Mouse (Mus musculus): ENCODE measurements around the gene Ets2. TPM values are rescaled to one million over a fixed set of nuclear protein-coding genes. Genes with fewer than 3 reads are reported as not detected.
A peak's percentile ranks its signal among the peaks of the same experiment; 100 is the strongest.

Ets2 gene
- polyA plus RNA-seq (2016; fragmentation: Nextera tagmentation; extraction: Ambion mirVana): 52.0 and 59.0 TPM in 2 replicates

DNA sequence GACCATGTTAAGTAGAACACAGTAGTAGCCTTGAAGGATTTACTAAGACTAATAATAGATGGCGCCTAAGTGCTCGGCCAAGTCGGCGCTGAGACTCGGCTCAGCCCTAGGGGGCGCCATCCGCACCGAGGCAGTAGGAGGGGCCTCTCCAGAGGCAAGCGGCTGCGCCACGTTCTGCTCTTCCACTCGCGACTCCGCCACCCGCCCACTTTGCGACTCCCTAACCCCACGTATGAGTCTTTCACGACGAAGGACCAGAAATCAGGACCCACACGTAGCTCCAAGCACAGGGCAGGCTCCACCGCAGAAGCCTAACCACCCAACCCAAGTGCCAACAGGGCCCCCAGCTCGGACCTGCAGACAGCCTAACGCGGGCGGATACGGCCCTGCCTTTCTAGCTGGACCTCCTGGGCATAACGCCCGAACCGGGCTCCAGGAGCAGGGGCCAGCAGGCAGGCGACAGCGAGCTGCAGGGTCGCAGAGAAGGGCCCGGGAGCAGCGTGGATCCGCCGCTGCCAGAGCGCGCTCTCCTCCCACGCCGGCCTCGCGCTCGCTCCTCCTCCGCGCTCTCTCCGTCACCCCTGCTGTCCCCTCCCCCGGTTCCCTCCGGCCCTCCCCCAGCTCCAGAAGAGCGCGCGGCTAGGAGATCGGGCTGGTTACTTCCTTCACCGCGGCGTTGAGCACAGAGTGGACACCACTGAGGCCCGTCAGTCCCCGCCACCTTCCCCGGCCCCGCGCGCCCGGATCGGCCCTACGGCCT is at the start of gene Ets2:
TSS of gene Ets2 (plus strand) at position 274 of the 760 bp plus-strand sequence.
- peak within 1 kb of the TSS; percentile 92 for H3K4me3 ChIP-seq
- no peaks in the 10 kb centered on the region for H3K9me3 ChIP-seq (replicated peaks)
- peaks cover 8% of the 10 kb centered on the region for H3K36me3 ChIP-seq
- H3K4me2 ChIP-seq: peak within 1 kb of the TSS; percentile 77
- under 1% methylated on average over 63 of the region's 64 CpGs for WGBS
- H3K4me1 ChIP-seq (replicated peaks): peaks cover 26% of the 10 kb centered on the region
- peak; percentile 94 for ATAC-seq (ENCODE audit: insufficient number of reproducible peaks, low FRiP score)
- H3K27ac ChIP-seq (ENCODE audit: poor library complexity, severe bottlenecking): peak within 1 kb of the TSS; percentile 93
- H3K9ac ChIP-seq: peak within 1 kb of the TSS; percentile 99
- H3K27me3 ChIP-seq (replicated peaks): no peaks in the 10 kb centered on the region

- Histone ChIP-seq H3K27me3 (replicated peaks) (peaks cover under 1% of the 10 kb centered on the region; the same call in 1 of the 2 replicates), H3K27ac (ENCODE audit: poor library complexity, severe bottlenecking) (no peak overlapping the region), H3K36me3 (no peaks in the 10 kb centered on the region), H3K9me3 (replicated peaks) (peaks cover 24% of the 10 kb centered on the region), H3K4me1 (replicated peaks) (no peaks in the 10 kb centered on the region), H3K9ac (no peak overlapping the region), H3K4me3 (no peak overlapping the region), H3K4me2 (no peak overlapping the region)
- WGBS: 90% methylated on average over 15 of the region's 15 CpGs
- no peak for ATAC-seq (ENCODE audit: insufficient number of reproducible peaks, low FRiP score)
These were observed 47.7 kb upstream of the Ets2 start for GRCm38 (mm10) chr16:95654204-95654611.

- 0 out of 2 replicates have a peak, but pooled peaks have one; percentile 22 for ATAC-seq (ENCODE audit: insufficient number of reproducible peaks, low FRiP score)
- WGBS: 94% methylated on average over 4 of the region's 4 CpGs
- H3K36me3 ChIP-seq: no peaks in the 10 kb centered on the region
These were observed 45.3 kb upstream of the Ets2 start for GRCm38 (mm10) chr16:95656535-95656934.

GRCm38 (mm10) chr16:95657187-95657586 is 44.7 kb upstream of the Ets2 start:
- Histone ChIP-seq H3K36me3 (no peaks in the 10 kb centered on the region), H3K4me1 (replicated peaks) (no peaks in the 10 kb centered on the region), H3K4me3 (no peak overlapping the region), H3K4me2 (no peak overlapping the region), H3K9me3 (replicated peaks) (peaks cover 18% of the 10 kb centered on the region; the same call in 1 of the 2 replicates), H3K9ac (no peak overlapping the region), H3K27ac (ENCODE audit: poor library complexity, severe bottlenecking) (no peak overlapping the region), H3K27me3 (replicated peaks) (peaks cover 3% of the 10 kb centered on the region; the same call in 1 of the 2 replicates)
- 91% methylated on average over 5 of the region's 5 CpGs for WGBS
- no peak for ATAC-seq (ENCODE audit: insufficient number of reproducible peaks, low FRiP score)

More at GRCm38 (mm10) chr16:95656535-95656934, 45.3 kb upstream of the Ets2 start:
- Histone ChIP-seq H3K9ac (no peak overlapping the region), H3K27me3 (replicated peaks) (peaks cover 3% of the 10 kb centered on the region; the same call in 1 of the 2 replicates), H3K27ac (ENCODE audit: poor library complexity, severe bottlenecking) (no peak overlapping the region), H3K4me1 (replicated peaks) (no peaks in the 10 kb centered on the region), H3K4me3 (no peak overlapping the region), H3K9me3 (replicated peaks) (peaks cover 18% of the 10 kb centered on the region; the same call in 1 of the 2 replicates), H3K4me2 (no peak overlapping the region)

GRCm38 (mm10) chr16:95657756-95658155 is 44.1 kb upstream of the Ets2 start:
- WGBS: 91% methylated on average over 5 of the region's 5 CpGs

GRCm38 (mm10) chr16:95658836-95659430 is 42.9 kb upstream of the Ets2 start:
- no peak for ATAC-seq (ENCODE audit: insufficient number of reproducible peaks, low FRiP score)
- Histone ChIP-seq H3K4me2 (no peak overlapping the region), H3K9ac (no peak overlapping the region), H3K4me1 (replicated peaks) (no peaks in the 10 kb centered on the region), H3K36me3 (no peaks in the 10 kb centered on the region), H3K27ac (ENCODE audit: poor library complexity, severe bottlenecking) (no peak overlapping the region), H3K9me3 (replicated peaks) (peaks cover 12% of the 10 kb centered on the region; the same call in 1 of the 2 replicates), H3K4me3 (no peak overlapping the region), H3K27me3 (replicated peaks) (peaks cover 3% of the 10 kb centered on the region; the same call in 1 of the 2 replicates)
- WGBS: 55% methylated on average over 5 of the region's 5 CpGs

More at GRCm38 (mm10) chr16:95657756-95658155, 44.1 kb upstream of the Ets2 start:
- no peak for ATAC-seq (ENCODE audit: insufficient number of reproducible peaks, low FRiP score)
- Histone ChIP-seq H3K4me1 (replicated peaks) (no peaks in the 10 kb centered on the region), H3K4me2 (no peak overlapping the region), H3K9me3 (replicated peaks) (peaks cover 18% of the 10 kb centered on the region; the same call in 1 of the 2 replicates), H3K27ac (ENCODE audit: poor library complexity, severe bottlenecking) (no peak overlapping the region), H3K4me3 (no peak overlapping the region), H3K27me3 (replicated peaks) (peaks cover 3% of the 10 kb centered on the region; the same call in 1 of the 2 replicates), H3K36me3 (no peaks in the 10 kb centered on the region), H3K9ac (no peak overlapping the region)

DNA sequence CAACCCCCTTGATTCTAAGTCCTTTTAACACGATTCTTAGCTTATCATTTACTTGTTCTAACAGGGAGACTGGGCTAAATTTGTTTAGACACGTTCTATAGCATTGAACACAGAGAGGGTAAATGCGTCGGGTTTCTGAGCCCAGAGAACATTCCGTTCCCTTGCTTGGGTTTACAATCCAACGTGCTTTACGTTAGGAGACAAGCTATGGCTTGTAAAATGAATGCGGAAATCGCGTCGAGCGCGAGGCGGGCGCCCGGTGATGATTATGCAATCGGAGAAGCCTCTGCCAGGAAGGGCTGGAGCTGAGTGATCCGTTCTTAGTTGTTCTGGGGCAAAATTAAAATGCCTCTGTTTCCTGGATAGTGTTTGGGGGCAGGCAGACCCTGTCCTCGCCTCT is 42.4 kb upstream of the Ets2 start:
- Histone ChIP-seq H3K36me3 (no peaks in the 10 kb centered on the region), H3K9me3 (replicated peaks) (peaks cover 12% of the 10 kb centered on the region; the same call in 1 of the 2 replicates), H3K4me1 (replicated peaks) (no peaks in the 10 kb centered on the region), H3K4me3 (no peak overlapping the region), H3K27ac (ENCODE audit: poor library complexity, severe bottlenecking) (no peak overlapping the region), H3K4me2 (no peak overlapping the region), H3K9ac (no peak overlapping the region; the same call in 1 of the 2 replicates), H3K27me3 (replicated peaks) (peaks cover 3% of the 10 kb centered on the region; the same call in 1 of the 2 replicates)
- 77% methylated on average over 19 of the region's 19 CpGs for WGBS
- ATAC-seq (ENCODE audit: insufficient number of reproducible peaks, low FRiP score): no peak

GRCm38 (mm10) chr16:95660909-95661308 is 41.0 kb upstream of the Ets2 start:
- no peak overlapping the region for H3K9ac ChIP-seq
- H3K4me2 ChIP-seq: no peak overlapping the region
- ATAC-seq (ENCODE audit: insufficient number of reproducible peaks, low FRiP score): no peak
- WGBS: 72% methylated on average over 5 of the region's 5 CpGs
- peaks cover 12% of the 10 kb centered on the region; the same call in 1 of the 2 replicates for H3K9me3 ChIP-seq (replicated peaks)
- H3K36me3 ChIP-seq: no peaks in the 10 kb centered on the region
- H3K27me3 ChIP-seq (replicated peaks): peaks cover 3% of the 10 kb centered on the region; the same call in 1 of the 2 replicates
- H3K4me1 ChIP-seq (replicated peaks): peaks cover 9% of the 10 kb centered on the region
- no peak overlapping the region for H3K4me3 ChIP-seq
- no peak overlapping the region for H3K27ac ChIP-seq (ENCODE audit: poor library complexity, severe bottlenecking)

GRCm38 (mm10) chr16:95665472-95666131 is 36.3 kb upstream of the Ets2 start:
- Histone ChIP-seq H3K9me3 (replicated peaks) (no peaks in the 10 kb centered on the region), H3K4me3 (no peak overlapping the region), H3K27me3 (replicated peaks) (peaks cover 3% of the 10 kb centered on the region; the same call in 1 of the 2 replicates), H3K27ac (ENCODE audit: poor library complexity, severe bottlenecking) (no peak overlapping the region), H3K4me1 (replicated peaks) (peaks cover 27% of the 10 kb centered on the region), H3K36me3 (no peaks in the 10 kb centered on the region), H3K9ac (no peak overlapping the region), H3K4me2 (no peak overlapping the region)
- 50% methylated on average over 6 of the region's 6 CpGs for WGBS
- no peak for ATAC-seq (ENCODE audit: insufficient number of reproducible peaks, low FRiP score)

- ATAC-seq (ENCODE audit: insufficient number of reproducible peaks, low FRiP score): no peak
- H3K27me3 ChIP-seq (replicated peaks): no peaks in the 10 kb centered on the region
These were observed 35.6 kb upstream of the Ets2 start for GRCm38 (mm10) chr16:95666288-95666687.

More at GRCm38 (mm10) chr16:95666288-95666687, 35.6 kb upstream of the Ets2 start:
- 42% methylated on average over 10 of the region's 10 CpGs for WGBS
- H3K36me3 ChIP-seq: no peaks in the 10 kb centered on the region
- H3K27ac ChIP-seq (ENCODE audit: poor library complexity, severe bottlenecking): no peak overlapping the region
- no peak overlapping the region for H3K4me3 ChIP-seq
- no peak overlapping the region for H3K4me2 ChIP-seq
- H3K9ac ChIP-seq: no peak overlapping the region
- H3K9me3 ChIP-seq (replicated peaks): no peaks in the 10 kb centered on the region
- H3K4me1 ChIP-seq (replicated peaks): peaks cover 27% of the 10 kb centered on the region
